Mouse (Mus musculus): ENCODE measurements around the gene Cygb. TPM values are rescaled to one million over a fixed set of nuclear protein-coding genes. Genes with fewer than 3 reads are reported as not detected.

The Cygb gene
- 8.8 and 9.3 TPM in 2 replicates for polyA plus RNA-seq (2015; fragmentation: Nextera tagmentation; extraction: Ambion mirVana)

DNA sequence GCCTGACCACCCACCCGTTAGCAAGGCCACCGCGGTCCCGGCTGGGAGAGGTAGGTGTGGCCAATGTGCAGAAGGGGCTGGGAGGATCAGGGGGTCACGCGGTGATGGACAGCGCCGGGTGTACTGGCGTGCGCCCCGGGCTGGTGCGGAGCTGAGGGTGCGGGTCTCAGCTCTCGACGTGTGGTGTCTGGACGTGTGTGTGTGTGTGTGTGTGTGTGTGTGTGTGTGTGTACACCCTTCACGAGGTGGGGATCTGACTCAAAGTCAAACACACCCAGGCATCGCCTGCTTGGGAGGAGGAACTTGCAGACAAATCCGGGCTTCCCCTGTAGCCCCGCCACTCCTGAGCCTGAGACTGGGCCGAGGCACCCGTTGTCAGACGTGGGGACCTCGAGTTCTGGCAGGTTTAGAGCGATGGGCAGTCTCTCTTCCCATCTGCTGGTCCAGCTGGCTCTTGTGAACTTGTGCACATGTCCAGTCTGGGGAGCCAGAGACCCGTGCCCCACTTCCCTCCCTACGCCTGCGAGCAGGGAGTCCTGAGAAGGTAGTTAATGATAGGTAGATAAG is at the start of gene Cygb:
Cygb (minus strand) TSS at position 59 of the 567 bp plus-strand sequence.
- no peak within 1 kb of the TSS for H3K27ac ChIP-seq
- H3K27me3 ChIP-seq = peaks cover 46% of the 10 kb centered on the region
- WGBS = 7% methylated on average over 28 of the region's 28 CpGs
- peak within 1 kb of the TSS; percentile 93 for H3K4me2 ChIP-seq
- H3K9me3 ChIP-seq (replicated peaks) = no peaks in the 10 kb centered on the region
- peak within 1 kb of the TSS; percentile 78 for H3K9ac ChIP-seq
- H3K36me3 ChIP-seq (ENCODE audit: poor library complexity, severe bottlenecking) = no peaks in the 10 kb centered on the region
- H3K4me1 ChIP-seq = peaks cover 54% of the 10 kb centered on the region
- H3K4me3 ChIP-seq = peak within 1 kb of the TSS; percentile 52
- no peak for ATAC-seq

DNA sequence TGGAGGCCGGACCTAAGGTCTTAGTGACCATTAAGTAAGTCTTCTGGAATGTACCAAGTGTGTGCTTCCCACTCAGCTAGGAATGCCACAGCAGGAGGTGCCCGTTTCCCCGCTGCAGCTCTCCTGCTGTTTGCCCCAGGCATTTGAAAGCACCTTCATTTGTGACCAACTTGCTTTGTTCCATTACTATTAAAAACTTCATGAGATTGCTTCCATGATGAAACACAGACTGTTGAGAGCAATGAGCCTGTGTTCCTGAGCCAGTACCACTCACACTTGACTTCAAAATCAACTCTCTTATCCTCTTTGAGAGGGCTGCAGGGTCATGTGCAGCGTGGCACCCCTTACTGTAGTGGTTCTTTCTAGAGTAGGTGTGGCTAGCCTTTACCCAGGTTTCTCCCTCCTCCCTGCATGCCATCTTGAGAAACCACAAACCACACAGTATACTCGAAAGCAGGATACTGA is 47.3 kb upstream of the Cygb start:
- Histone ChIP-seq H3K4me3 (no peak overlapping the region), H3K36me3 (ENCODE audit: poor library complexity, severe bottlenecking) (no peaks in the 10 kb centered on the region), H3K4me2 (no peak overlapping the region), H3K9ac (no peak overlapping the region), H3K9me3 (replicated peaks) (no peaks in the 10 kb centered on the region), H3K4me1 (no peaks in the 10 kb centered on the region), H3K27me3 (peaks cover 3% of the 10 kb centered on the region; the same call in 1 of the 2 replicates), H3K27ac (no peak overlapping the region)
- WGBS = 36% methylated on average over 5 of the region's 5 CpGs
- no peak for ATAC-seq

DNA sequence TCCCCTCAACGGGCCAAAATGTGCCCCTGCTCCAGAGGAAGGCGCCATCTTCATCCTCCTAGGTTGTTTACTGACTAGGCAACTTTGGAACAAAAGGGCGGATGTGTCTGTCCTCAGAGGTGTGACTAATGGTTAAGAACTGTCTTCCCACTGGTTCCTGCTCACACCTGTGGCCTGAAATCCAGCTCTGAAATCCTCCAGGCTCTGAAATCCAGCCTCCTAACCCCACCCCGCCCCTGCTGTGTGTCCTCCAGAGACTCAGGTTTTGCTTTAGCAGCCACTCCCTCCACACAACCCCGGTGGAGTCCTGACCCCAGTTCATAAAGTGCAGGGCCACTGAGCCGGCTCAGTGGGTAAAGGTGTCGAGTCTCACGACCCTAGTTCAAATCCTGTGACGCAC is 43.4 kb upstream of the Cygb start:
- peaks cover 39% of the 10 kb centered on the region for H3K27me3 ChIP-seq
- WGBS = 76% methylated on average over 9 of the region's 9 CpGs
- H3K9ac ChIP-seq = no peak overlapping the region
- no peak overlapping the region for H3K4me3 ChIP-seq
- H3K4me2 ChIP-seq = no peak overlapping the region
- H3K4me1 ChIP-seq = peaks cover 19% of the 10 kb centered on the region
- no peaks in the 10 kb centered on the region for H3K9me3 ChIP-seq (replicated peaks)
- no peaks in the 10 kb centered on the region for H3K36me3 ChIP-seq (ENCODE audit: poor library complexity, severe bottlenecking)
- no peak for ATAC-seq
- H3K27ac ChIP-seq = no peak overlapping the region

DNA sequence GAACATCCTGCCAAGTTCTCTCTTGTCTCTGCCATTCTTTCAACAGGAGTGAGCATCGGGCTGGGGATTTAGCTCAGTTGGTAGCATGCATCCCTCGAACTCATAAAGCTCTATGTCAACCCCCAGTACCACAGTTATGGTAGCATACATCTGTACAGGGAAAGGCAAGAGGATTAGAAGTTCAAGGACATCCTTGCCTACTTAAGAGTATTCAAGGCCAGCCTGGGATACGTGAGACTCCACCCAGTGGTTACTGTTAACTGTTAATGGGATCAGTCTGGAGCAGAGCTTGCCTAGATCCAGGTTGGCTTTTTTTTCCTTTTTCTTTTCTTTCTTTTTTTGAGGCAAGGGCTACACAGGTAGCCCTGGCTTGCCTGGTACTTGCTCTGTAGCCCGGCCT is 42.3 kb upstream of the Cygb start:
- WGBS = 83% methylated on average over 4 of the region's 4 CpGs
- H3K36me3 ChIP-seq (ENCODE audit: poor library complexity, severe bottlenecking) = no peaks in the 10 kb centered on the region
- no peak overlapping the region for H3K9ac ChIP-seq
- no peaks in the 10 kb centered on the region for H3K9me3 ChIP-seq (replicated peaks)
- H3K27me3 ChIP-seq = peaks cover 39% of the 10 kb centered on the region
- H3K4me1 ChIP-seq = peaks cover 19% of the 10 kb centered on the region
- no peak overlapping the region for H3K27ac ChIP-seq
- H3K4me2 ChIP-seq = no peak overlapping the region
- H3K4me3 ChIP-seq = no peak overlapping the region
- ATAC-seq = no peak

DNA sequence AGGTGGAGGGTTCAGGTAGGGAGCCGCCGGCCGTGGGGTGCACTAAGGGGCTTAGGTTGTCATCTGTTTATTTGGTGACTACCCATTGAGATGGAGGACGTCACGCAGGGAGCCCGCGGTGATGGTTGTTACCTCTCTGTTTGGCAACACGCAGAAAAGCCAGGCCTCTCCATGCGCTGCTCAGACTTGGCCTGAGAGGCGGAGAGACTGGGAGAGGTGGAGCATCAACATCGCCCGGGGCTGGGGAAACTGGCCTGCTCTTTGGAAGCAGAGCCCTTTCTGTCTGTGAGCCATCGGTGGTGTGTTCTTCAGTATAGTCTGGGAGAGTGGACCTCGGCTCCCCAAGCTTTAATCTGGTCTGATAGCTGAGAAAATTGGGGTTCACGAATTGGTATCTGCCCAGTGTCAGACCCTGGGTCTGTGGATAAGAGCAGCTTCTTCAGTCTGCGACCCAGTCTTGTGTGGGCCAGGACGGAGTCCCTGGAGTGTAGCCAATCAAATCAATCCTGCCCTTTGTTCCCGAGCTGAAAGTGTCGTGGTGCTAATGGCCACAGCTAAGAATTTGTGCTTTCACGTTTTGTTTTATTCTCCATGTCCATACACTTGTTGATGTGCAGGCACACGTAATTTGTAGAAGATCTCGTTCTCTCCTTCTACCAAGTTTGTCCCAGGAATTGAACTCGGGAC is 41.2 kb upstream of the Cygb start:
- Histone ChIP-seq H3K4me3 (no peak overlapping the region), H3K4me1 (peaks cover 19% of the 10 kb centered on the region), H3K36me3 (ENCODE audit: poor library complexity, severe bottlenecking) (no peaks in the 10 kb centered on the region), H3K4me2 (peak overlapping the region; percentile 61; the same call in 1 of the 2 replicates), H3K27ac (no peak overlapping the region), H3K27me3 (peaks cover 39% of the 10 kb centered on the region), H3K9me3 (replicated peaks) (no peaks in the 10 kb centered on the region), H3K9ac (no peak overlapping the region)
- 17% methylated on average over 23 of the region's 23 CpGs for WGBS
- no peak for ATAC-seq

DNA sequence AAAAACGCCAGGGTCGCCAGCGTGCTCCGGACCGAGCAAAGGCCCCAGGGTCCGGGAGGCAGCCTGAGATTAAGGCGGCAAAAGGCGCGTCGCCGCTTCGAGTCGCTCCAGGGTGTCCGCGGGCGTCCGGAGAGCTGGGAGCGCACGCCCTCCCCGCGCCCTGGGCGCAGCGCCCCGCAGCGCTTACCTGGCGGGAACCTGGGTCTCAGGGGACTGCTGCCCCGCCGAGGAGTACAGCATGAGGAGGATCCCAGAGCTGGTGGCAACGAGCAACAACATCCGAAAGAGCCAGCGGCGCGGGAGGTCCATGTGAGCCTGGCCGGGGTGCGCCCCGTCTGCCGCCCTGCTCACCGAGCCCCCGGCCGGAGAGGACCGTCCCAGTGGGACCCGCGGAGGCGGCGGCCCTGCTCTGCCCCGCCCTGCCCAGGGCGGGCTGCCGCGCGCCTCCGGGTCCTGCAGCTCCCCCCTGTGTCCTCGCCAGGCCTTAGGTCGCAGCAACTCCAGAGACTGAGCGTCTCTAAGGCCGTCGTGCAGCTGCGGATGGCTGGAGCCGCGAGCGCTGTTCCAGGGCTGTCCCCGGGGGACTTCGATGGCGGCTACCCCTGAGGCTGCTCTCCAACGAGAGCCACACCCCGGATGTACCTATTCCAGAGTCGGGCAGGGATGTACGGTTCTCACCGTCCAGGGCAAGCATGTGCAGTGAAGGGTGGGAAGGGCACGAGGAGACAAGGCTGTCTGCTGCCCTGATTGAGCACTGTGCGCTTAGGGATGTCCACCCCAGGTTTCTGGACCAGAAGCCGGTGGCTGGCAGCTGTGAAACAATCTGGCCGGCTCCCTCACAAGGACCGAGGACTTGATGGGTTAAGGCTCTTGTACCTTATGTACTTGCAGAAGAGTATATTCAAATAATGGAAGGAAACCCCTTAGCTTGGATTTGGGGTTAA is 40.4 kb upstream of the Cygb start:
- Histone ChIP-seq H3K4me1 (peaks cover 19% of the 10 kb centered on the region), H3K4me2 (peak overlapping the region; percentile 61), H3K4me3 (peak overlapping the region; percentile 35), H3K9me3 (replicated peaks) (no peaks in the 10 kb centered on the region), H3K27ac (no peak overlapping the region), H3K36me3 (ENCODE audit: poor library complexity, severe bottlenecking) (no peaks in the 10 kb centered on the region), H3K9ac (peak overlapping the region; percentile 55; the same call in 1 of the 2 replicates), H3K27me3 (peaks cover 39% of the 10 kb centered on the region)
- ATAC-seq = no peak
- 1% methylated on average over 71 of the region's 73 CpGs for WGBS

DNA sequence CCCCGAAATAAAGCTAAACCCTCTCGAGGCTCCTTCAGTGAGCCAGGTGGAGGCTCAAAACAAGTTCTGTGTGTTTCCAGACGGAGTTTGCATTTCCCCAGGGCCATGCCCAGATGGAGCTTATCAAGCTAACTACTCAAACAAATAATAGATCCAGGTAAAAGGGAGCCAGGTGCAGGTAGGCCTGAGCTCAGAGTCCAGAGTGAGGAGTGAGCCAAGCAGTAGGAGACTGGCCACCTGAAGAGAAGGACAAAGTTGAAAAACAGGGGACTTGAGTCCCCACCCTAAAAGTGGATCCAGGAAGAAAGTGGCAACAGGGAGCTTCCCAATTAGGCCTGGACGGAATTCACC is 39.8 kb upstream of the Cygb start:
- Histone ChIP-seq H3K27me3 (peaks cover 39% of the 10 kb centered on the region), H3K4me1 (peaks cover 19% of the 10 kb centered on the region), H3K4me2 (peak overlapping the region; percentile 61), H3K27ac (no peak overlapping the region), H3K9me3 (replicated peaks) (no peaks in the 10 kb centered on the region), H3K9ac (0 out of 2 replicates have a peak overlapping the region, but pooled peaks have one; percentile 55), H3K4me3 (peak overlapping the region; percentile 35), H3K36me3 (ENCODE audit: poor library complexity, severe bottlenecking) (no peaks in the 10 kb centered on the region)
- 35% methylated on average over 4 of the region's 4 CpGs for WGBS
- no peak for ATAC-seq

DNA sequence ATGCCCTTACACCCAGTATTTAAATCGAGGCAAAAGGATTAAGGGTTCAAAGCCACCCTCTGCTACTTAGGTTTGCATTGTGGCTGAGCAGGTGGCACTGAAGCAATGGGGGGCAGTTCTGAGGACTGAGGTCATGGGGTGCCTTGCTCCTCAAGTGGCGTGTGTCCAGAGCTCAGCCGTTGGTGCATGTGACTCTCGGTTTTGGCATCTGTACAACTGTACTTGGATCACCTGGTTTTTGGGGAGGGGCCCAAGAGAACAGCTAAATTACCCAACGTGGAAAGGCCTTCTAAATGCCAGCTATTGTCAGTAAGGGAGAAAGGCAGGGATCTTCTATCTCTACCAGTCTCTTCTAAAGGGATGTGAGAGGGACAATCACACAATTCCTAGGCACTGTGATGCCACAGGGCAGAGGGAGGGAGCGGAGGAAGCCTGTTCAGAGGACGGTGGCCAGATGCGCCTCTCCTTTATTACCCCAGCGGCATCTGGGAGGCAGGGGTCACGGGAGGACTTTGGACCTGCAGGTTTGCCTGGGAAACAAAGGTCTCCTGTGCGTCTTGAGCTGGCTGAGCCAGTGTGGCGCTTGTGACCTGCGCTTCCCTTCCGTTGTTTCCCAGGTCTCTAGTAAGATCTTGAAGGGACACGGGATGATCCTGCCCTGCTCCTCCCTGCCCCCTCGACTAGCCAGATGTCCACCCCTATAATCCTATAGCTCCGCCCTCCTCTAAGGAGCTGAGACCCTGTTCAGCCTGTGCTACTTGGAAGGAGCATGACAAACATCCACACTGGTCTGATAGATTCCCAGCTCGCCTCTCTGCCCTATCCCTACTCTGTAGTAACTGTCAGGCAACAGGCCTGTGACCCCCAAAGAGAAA is 36.8 kb upstream of the Cygb start:
- WGBS = 36% methylated on average over 18 of the region's 18 CpGs
- Histone ChIP-seq H3K9ac (no peak overlapping the region), H3K9me3 (replicated peaks) (no peaks in the 10 kb centered on the region), H3K27me3 (peaks cover 32% of the 10 kb centered on the region), H3K4me1 (peaks cover 19% of the 10 kb centered on the region), H3K27ac (no peak overlapping the region), H3K4me2 (no peak overlapping the region), H3K4me3 (no peak overlapping the region), H3K36me3 (ENCODE audit: poor library complexity, severe bottlenecking) (no peaks in the 10 kb centered on the region)
- ATAC-seq = no peak

DNA sequence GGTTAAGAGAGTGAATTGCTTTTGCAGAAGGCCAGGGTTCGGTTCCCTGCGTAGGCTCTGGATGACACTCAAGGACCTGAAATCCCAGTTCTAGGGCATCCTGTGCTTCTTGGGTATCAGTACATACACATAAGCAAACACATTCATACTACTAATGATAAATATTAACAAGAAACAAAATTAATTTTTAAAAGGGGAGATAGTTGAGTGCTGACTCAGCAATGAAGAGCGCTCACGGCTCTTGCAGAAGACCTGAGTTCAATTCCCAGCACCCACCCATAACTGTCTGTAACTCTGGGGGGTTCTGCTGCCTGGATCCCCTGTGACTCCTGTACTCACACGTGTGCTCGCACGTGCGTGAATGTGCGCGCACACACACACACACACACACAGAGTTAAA is 35.5 kb upstream of the Cygb start:
- WGBS = 94% methylated on average over 10 of the region's 10 CpGs
- no peaks in the 10 kb centered on the region for H3K9me3 ChIP-seq (replicated peaks)
- no peak overlapping the region for H3K4me2 ChIP-seq
- no peak overlapping the region for H3K27ac ChIP-seq
- no peak for ATAC-seq
- H3K27me3 ChIP-seq = peaks cover 19% of the 10 kb centered on the region
- no peak overlapping the region for H3K9ac ChIP-seq
- H3K4me1 ChIP-seq = peaks cover 9% of the 10 kb centered on the region
- no peak overlapping the region for H3K4me3 ChIP-seq
- H3K36me3 ChIP-seq (ENCODE audit: poor library complexity, severe bottlenecking) = peaks cover 6% of the 10 kb centered on the region; the same call in 1 of the 2 replicates

DNA sequence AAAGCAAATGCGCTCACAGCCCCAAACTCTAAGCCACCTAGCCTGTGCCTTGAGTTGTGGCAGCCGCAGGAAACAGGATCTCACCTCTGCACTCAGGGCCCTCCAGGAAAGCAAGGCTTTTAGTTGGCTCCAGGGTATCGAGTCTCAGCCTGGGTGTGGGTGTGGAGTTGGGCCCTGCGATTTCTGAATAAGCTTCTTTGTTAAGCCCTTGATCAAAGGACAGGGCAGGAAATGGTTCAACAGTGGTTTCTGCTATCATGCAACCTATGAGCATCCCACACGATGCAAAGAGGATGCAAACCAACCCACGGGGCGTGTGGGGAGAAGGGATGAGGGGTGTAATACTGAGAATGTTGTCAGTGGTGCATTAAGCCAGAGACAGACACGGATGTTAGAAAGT is 33.8 kb upstream of the Cygb start:
- 78% methylated on average over 8 of the region's 8 CpGs for WGBS
- Histone ChIP-seq H3K27me3 (peaks cover 4% of the 10 kb centered on the region; the same call in 1 of the 2 replicates), H3K9me3 (replicated peaks) (no peaks in the 10 kb centered on the region), H3K4me3 (no peak overlapping the region), H3K9ac (no peak overlapping the region), H3K36me3 (ENCODE audit: poor library complexity, severe bottlenecking) (peaks cover 17% of the 10 kb centered on the region), H3K4me2 (no peak overlapping the region), H3K4me1 (no peaks in the 10 kb centered on the region), H3K27ac (no peak overlapping the region)
- no peak for ATAC-seq

DNA sequence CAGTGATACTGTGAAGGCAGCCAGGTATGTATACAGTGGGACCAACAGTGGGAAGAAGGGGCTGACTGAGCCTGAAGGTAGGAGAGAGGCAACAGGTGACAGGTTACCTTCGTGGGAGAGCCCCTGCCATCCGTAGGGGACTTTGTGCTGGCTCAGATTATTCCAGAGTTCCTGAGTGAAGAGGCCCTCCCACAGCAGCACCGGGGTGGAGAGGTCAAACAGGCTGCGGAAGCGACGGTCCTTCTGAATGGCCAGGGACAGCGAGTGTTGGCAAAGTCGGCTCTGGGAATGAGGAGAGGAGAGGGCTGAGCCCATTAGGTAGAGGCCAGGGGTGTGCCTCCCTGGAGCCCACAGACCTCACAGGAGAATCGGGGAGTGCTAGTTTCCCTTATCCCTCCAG is 31.6 kb upstream of the Cygb start:
- Histone ChIP-seq H3K4me1 (no peaks in the 10 kb centered on the region), H3K4me2 (no peak overlapping the region), H3K4me3 (no peak overlapping the region), H3K27me3 (no peaks in the 10 kb centered on the region), H3K27ac (no peak overlapping the region), H3K9ac (no peak overlapping the region), H3K9me3 (replicated peaks) (no peaks in the 10 kb centered on the region), H3K36me3 (ENCODE audit: poor library complexity, severe bottlenecking) (peaks cover 33% of the 10 kb centered on the region)
- ATAC-seq = no peak
- 78% methylated on average over 9 of the region's 9 CpGs for WGBS
